Mouse (Mus musculus): ENCODE measurements around the gene Vmac. TPM values are rescaled to one million over a fixed set of nuclear protein-coding genes. Genes with fewer than 3 reads are reported as not detected.

Gene Vmac
- polyA plus RNA-seq, 1 experiment from 2014 or later: 4.0 TPM

DNA sequence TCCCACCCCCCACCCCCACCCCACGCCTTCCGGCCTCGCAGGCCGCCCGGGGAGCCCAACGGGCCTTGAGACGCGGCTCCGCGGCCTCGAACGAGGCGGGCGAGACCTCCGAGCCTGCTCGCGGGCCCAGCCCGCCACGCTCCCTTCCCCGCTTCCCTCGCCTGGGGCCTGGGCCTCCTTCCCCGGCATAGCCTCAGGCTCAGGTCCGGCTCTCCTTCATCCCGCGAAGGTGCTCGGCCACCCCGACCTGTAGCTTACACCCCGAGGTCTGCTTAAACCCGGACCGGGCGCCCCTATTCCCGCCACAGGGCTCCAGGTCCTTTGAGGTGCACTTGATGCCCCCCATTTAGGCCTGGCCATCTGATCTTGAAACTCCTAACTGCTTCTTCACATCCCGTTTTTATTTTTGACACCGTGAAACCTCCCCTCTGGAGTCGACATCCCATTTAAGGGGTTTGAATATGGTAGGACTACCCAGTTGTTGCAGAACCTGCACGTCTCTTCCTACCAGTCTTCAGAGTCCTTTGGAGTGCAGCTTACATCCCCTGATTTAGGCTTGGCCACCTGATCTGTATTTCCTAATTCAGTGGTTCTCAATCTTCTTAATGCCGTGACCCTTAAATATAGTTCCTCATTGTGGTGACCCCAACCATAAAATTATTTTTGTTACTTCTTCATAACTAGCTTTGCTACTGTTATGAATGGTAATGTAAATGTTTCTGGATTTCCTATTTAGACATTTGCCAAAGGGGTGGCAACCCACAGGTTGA, 44.0 kb downstream of the Vmac start:
- H3K27me3 ChIP-seq (replicated peaks): peaks cover 11% of the 10 kb centered on the region
- H3K9me3 ChIP-seq (replicated peaks): no peaks in the 10 kb centered on the region
- H3K4me1 ChIP-seq: peaks cover 57% of the 10 kb centered on the region
- no peak; the same call in 1 of the 2 replicates for ATAC-seq
- peak overlapping the region; percentile 86 for H3K27ac ChIP-seq
- H3K36me3 ChIP-seq: peaks cover 43% of the 10 kb centered on the region
- WGBS (ENCODE audit: insufficient replicate concordance): 2% methylated on average over 36 of the region's 37 CpGs
- peak overlapping the region; percentile 96 for H3K9ac ChIP-seq
- H3K4me3 ChIP-seq: peak overlapping the region; percentile 80
- H3K4me2 ChIP-seq: peak overlapping the region; percentile 77

GRCm38 (mm10) chr17:56672941-56673646, 44.7 kb downstream of the Vmac start, which contains the start of gene Ranbp3:
Gene Ranbp3, plus strand, starts transcription at chr17:56673294.
- Histone ChIP-seq H3K36me3 (peaks cover 35% of the 10 kb centered on the region), H3K27me3 (replicated peaks) (peaks cover 19% of the 10 kb centered on the region), H3K4me3 (peak within 1 kb of the TSS; percentile 80), H3K4me2 (peak within 1 kb of the TSS; percentile 77), H3K9me3 (replicated peaks) (no peaks in the 10 kb centered on the region), H3K9ac (peak within 1 kb of the TSS; percentile 96), H3K4me1 (peaks cover 61% of the 10 kb centered on the region), H3K27ac (peak within 1 kb of the TSS; percentile 92)
- ATAC-seq: peak; percentile 92
- WGBS (ENCODE audit: insufficient replicate concordance): under 1% methylated on average over 56 of the region's 66 CpGs

DNA sequence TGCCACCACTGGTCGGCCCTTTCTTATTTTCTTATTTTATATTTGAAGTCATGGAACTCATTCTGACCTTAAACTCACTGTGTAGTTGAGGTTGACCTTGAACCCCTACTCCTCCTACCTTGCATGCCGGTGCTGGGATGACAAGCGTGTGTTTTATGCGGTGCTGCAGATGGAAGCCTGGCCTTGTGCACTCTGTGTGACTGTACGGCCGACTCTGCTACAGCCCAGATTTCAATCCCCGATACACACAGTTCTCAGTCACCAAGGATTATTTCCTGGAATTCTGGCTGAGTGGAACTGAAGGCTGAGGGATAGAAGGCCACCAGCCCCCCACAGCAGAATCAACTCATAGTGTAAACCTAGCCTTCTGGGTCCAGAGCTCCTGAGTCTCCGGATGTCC, 48.1 kb downstream of the Vmac start:
- ATAC-seq: no peak
- H3K4me2 ChIP-seq: no peak overlapping the region
- peaks cover 36% of the 10 kb centered on the region for H3K4me1 ChIP-seq
- H3K27ac ChIP-seq: no peak overlapping the region
- WGBS (ENCODE audit: insufficient replicate concordance): 81% methylated on average over 8 of the region's 8 CpGs
- no peak overlapping the region for H3K9ac ChIP-seq
- H3K9me3 ChIP-seq (replicated peaks): no peaks in the 10 kb centered on the region
- no peak overlapping the region for H3K4me3 ChIP-seq
- peaks cover 2% of the 10 kb centered on the region; the same call in 1 of the 2 replicates for H3K36me3 ChIP-seq
- peaks cover 40% of the 10 kb centered on the region for H3K27me3 ChIP-seq (replicated peaks)

GRCm38 (mm10) chr17:56668384-56669144, 49.3 kb downstream of the Vmac start:
- peaks cover 52% of the 10 kb centered on the region for H3K27me3 ChIP-seq (replicated peaks)
- no peak for ATAC-seq
- peaks cover 28% of the 10 kb centered on the region for H3K4me1 ChIP-seq
- no peak overlapping the region for H3K27ac ChIP-seq
- peak overlapping the region; percentile 39 for H3K4me3 ChIP-seq
- H3K9ac ChIP-seq: peak overlapping the region; percentile 54
- H3K4me2 ChIP-seq: peak overlapping the region; percentile 64
- no peaks in the 10 kb centered on the region for H3K36me3 ChIP-seq
- WGBS (ENCODE audit: insufficient replicate concordance): 5% methylated on average over 31 of the region's 31 CpGs
- H3K9me3 ChIP-seq (replicated peaks): no peaks in the 10 kb centered on the region

GRCm38 (mm10) chr17:56667591-56667990, 50.2 kb downstream of the Vmac start:
- H3K9ac ChIP-seq: no peak overlapping the region
- H3K9me3 ChIP-seq (replicated peaks): no peaks in the 10 kb centered on the region
- ATAC-seq: no peak
- H3K4me2 ChIP-seq: no peak overlapping the region
- H3K27me3 ChIP-seq (replicated peaks): peaks cover 62% of the 10 kb centered on the region
- no peak overlapping the region for H3K4me3 ChIP-seq
- peaks cover 27% of the 10 kb centered on the region for H3K4me1 ChIP-seq
- 43% methylated on average over 3 of the region's 3 CpGs for WGBS (ENCODE audit: insufficient replicate concordance)
- no peaks in the 10 kb centered on the region for H3K36me3 ChIP-seq
- H3K27ac ChIP-seq: no peak overlapping the region

DNA sequence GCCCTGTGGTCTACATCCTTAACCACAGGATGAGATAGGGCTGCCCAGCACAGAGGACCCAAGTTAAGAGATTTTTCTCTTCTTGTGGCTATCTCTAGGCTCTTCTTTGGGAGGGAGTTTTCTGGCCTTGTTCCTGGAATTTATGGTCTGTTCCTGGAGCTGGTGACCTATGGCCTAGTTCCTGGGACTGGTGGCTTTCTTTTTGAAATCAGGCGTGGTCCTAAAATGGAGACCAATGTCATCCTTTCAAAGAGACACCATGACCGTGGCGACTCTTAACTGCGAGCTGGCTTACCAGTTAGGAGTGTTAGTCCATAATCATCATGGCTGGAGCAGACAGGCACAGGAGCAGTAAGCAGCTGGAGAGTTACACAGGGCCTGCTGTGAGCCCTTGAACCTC, 51.4 kb downstream of the Vmac start:
- H3K27ac ChIP-seq: no peak overlapping the region
- H3K9me3 ChIP-seq (replicated peaks): no peaks in the 10 kb centered on the region
- no peak overlapping the region for H3K9ac ChIP-seq
- no peak for ATAC-seq
- peaks cover 70% of the 10 kb centered on the region for H3K27me3 ChIP-seq (replicated peaks)
- H3K36me3 ChIP-seq: no peaks in the 10 kb centered on the region
- no peak overlapping the region for H3K4me2 ChIP-seq
- no peak overlapping the region for H3K4me3 ChIP-seq
- 62% methylated on average over 4 of the region's 4 CpGs for WGBS (ENCODE audit: insufficient replicate concordance)
- peaks cover 18% of the 10 kb centered on the region for H3K4me1 ChIP-seq

- Histone ChIP-seq H3K27me3 (replicated peaks) (peaks cover 80% of the 10 kb centered on the region), H3K4me3 (no peak overlapping the region), H3K9me3 (replicated peaks) (no peaks in the 10 kb centered on the region), H3K4me2 (0 out of 2 replicates have a peak overlapping the region, but pooled peaks have one; percentile 7), H3K36me3 (no peaks in the 10 kb centered on the region), H3K4me1 (peaks cover 20% of the 10 kb centered on the region), H3K27ac (no peak overlapping the region), H3K9ac (0 out of 2 replicates have a peak overlapping the region, but pooled peaks have one; percentile 3)
- 17% methylated on average over 10 of the region's 10 CpGs for WGBS (ENCODE audit: insufficient replicate concordance)
- no peak for ATAC-seq
Observed at GRCm38 (mm10) chr17:56664333-56664732, 53.5 kb downstream of the Vmac start.

Other genes starting within 250 kb of the Vmac start
- gene Ptprs, start 241.5 kb downstream of the Vmac start, polyA plus RNA-seq (2016; fragmentation: Nextera tagmentation; extraction: Ambion mirVana): 19.3 and 21.2 TPM in 2 replicates
- gene Znrf4, start 205.6 kb downstream of the Vmac start, polyA plus RNA-seq (2016; fragmentation: Nextera tagmentation; extraction: Ambion mirVana): not detected in 2 replicates
- 0.20 and 0.25 TPM in 2 replicates for gene Gm20219, start 163.6 kb downstream of the Vmac start, polyA plus RNA-seq (2016; fragmentation: Nextera tagmentation; extraction: Ambion mirVana)
- gene Safb2, start 133.4 kb downstream of the Vmac start, polyA plus RNA-seq (2016; fragmentation: Nextera tagmentation; extraction: Ambion mirVana): 58.9 and 63.6 TPM in 2 replicates
- 73.6 and 79.1 TPM in 2 replicates for gene Safb, start 133.2 kb downstream of the Vmac start, polyA plus RNA-seq (2016; fragmentation: Nextera tagmentation; extraction: Ambion mirVana)
- 176 and 179 TPM in 2 replicates for gene 2410015M20Rik, start 108.3 kb downstream of the Vmac start, polyA plus RNA-seq (2016; fragmentation: Nextera tagmentation; extraction: Ambion mirVana)
- gene Rpl36, start 104.6 kb downstream of the Vmac start, polyA plus RNA-seq (2016; fragmentation: Nextera tagmentation; extraction: Ambion mirVana): 1,562 and 1,574 TPM in 2 replicates
- 61.7 and 65.4 TPM in 2 replicates for gene Lonp1, start 91.1 kb downstream of the Vmac start, polyA plus RNA-seq (2016; fragmentation: Nextera tagmentation; extraction: Ambion mirVana)
- 0.50 and 0.57 TPM in 2 replicates for gene Catsperd, start 89.9 kb downstream of the Vmac start, polyA plus RNA-seq (2016; fragmentation: Nextera tagmentation; extraction: Ambion mirVana)
- 66.3 and 67.5 TPM in 2 replicates for gene Ranbp3, start 44.7 kb downstream of the Vmac start, polyA plus RNA-seq (2016; fragmentation: Nextera tagmentation; extraction: Ambion mirVana)
- 265 and 282 TPM in 2 replicates for gene Ndufa11, start 255 bp downstream of the Vmac start, polyA plus RNA-seq (2016; fragmentation: Nextera tagmentation; extraction: Ambion mirVana)
- gene Nrtn, start 39.5 kb upstream of the Vmac start, polyA plus RNA-seq (2016; fragmentation: Nextera tagmentation; extraction: Ambion mirVana): 3.2 and 4.1 TPM in 2 replicates
- gene Dus3l, start 46.7 kb upstream of the Vmac start, polyA plus RNA-seq (2016; fragmentation: Nextera tagmentation; extraction: Ambion mirVana): 24.1 and 24.6 TPM in 2 replicates
- 1.1 and 1.2 TPM in 2 replicates for gene Prr22, start 52.2 kb upstream of the Vmac start, polyA plus RNA-seq (2016; fragmentation: Nextera tagmentation; extraction: Ambion mirVana)
- gene Rfx2, start 113.0 kb upstream of the Vmac start, polyA plus RNA-seq (2016; fragmentation: Nextera tagmentation; extraction: Ambion mirVana): 12.6 and 13.6 TPM in 2 replicates
- not detected in 2 replicates for gene Acsbg2, start 156.4 kb upstream of the Vmac start, polyA plus RNA-seq (2016; fragmentation: Nextera tagmentation; extraction: Ambion mirVana)
- gene 1700061G19Rik, start 157.5 kb upstream of the Vmac start, polyA plus RNA-seq (2016; fragmentation: Nextera tagmentation; extraction: Ambion mirVana): 0.08 and 0.11 TPM in 2 replicates
- gene Mllt1, start 217.4 kb upstream of the Vmac start, polyA plus RNA-seq (2016; fragmentation: Nextera tagmentation; extraction: Ambion mirVana): 24.4 and 24.7 TPM in 2 replicates

All from liver, embryonic 12.5 days (tissue).